Mouse (Mus musculus): ENCODE data around the gene Bet1l. TPM values are rescaled to one million over a fixed set of nuclear protein-coding genes. Genes with fewer than 3 reads are reported as not detected.
"Not testable (repeated sequence)": the region's sequence is repeated elsewhere in the genome, so short reads cannot be mapped to it uniquely, and the experiment has no call there.

The Bet1l gene
- total RNA-seq (2017), result 13.8 and 24.0 TPM in 2 replicates

- peak; percentile 16 for ATAC-seq (replicated peaks; ENCODE audit: low read depth, poor library complexity, severe bottlenecking)
Observed at GRCm38 (mm10) chr7:140857550-140858505, at the start of gene Bet1l. Gene Bet1l, minus strand, starts transcription at chr7:140857577.

- ATAC-seq (replicated peaks; ENCODE audit: low read depth, poor library complexity, severe bottlenecking), result no peak
Observed at GRCm38 (mm10) chr7:140907131-140907530, 49.8 kb upstream of the Bet1l start.

DNA sequence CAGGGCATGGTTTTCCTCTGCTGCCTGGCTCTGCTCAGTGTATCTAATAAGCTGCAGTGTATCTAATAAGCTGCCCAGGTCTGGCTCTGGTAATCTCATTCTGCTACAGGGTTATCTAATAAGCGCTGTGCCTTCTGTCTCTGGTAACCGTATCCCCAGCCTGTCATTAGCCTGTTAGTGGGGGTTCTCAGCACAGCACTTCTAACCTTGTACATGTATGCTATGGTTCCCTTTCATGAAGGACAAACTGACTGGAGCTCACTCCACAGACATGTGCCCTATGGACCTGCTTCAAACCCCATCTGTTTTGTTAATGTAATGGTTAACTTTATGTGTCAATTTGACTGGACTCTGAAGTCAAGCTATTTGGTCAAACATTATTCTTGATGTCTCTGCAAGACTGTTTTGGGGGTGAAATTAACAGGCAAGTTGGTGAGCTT, 48.3 kb upstream of the Bet1l start:
- ATAC-seq (replicated peaks; ENCODE audit: low read depth, poor library complexity, severe bottlenecking), result no peak

DNA sequence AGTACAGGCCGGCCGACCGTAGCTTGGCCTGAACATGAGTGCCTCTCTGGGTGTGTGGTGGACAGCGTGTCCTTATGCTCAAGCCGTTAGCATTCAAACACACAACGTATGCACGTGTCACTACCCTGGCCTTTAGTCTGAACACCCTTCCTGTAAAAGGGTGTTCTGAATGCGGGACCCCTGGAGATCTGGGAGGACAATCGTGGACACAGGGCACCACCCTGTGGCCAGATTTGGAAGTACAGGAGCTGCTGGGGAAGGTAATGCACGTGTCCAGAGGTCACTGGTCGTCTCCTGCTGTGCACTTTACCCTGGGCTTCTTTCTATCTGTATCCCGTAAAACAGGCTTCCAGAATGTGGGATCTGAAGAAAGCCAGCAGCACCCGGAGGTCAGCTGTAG, 45.8 kb upstream of the Bet1l start:
- ATAC-seq (replicated peaks; ENCODE audit: low read depth, poor library complexity, severe bottlenecking), result peak; percentile 86

GRCm38 (mm10) chr7:140902036-140902875, 44.9 kb upstream of the Bet1l start:
- no peak for ATAC-seq (replicated peaks; ENCODE audit: low read depth, poor library complexity, severe bottlenecking)

GRCm38 (mm10) chr7:140900220-140900619, 42.8 kb upstream of the Bet1l start, which contains the start of gene Cox8b:
Gene Cox8b, minus strand, starts transcription at chr7:140900446.
- no peak for ATAC-seq (replicated peaks; ENCODE audit: low read depth, poor library complexity, severe bottlenecking)

GRCm38 (mm10) chr7:140899121-140899520, 41.7 kb upstream of the Bet1l start:
- ATAC-seq (replicated peaks; ENCODE audit: low read depth, poor library complexity, severe bottlenecking), result no peak

DNA sequence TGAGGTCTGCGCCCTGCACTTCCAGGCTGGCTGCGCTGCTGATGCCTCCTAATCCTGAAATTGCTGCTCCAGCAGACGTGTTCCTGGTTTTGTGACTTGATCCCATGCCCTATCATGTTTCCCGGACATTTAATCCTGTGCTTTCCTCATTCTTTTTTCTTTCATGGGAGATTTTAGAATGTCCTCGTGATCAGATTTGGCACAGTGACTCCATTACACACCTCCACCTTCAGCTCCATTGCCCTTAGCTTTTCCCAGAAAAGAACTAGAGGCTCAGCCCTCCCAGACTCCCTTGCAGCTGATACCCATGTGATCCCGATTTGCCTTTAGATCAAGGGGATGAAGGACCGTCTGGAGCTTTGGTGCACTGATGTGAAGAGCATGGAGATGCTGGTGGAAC, 40.5 kb upstream of the Bet1l start:
- ATAC-seq (replicated peaks; ENCODE audit: low read depth, poor library complexity, severe bottlenecking), result no peak

GRCm38 (mm10) chr7:140894611-140895010, 37.2 kb upstream of the Bet1l start:
- ATAC-seq (replicated peaks; ENCODE audit: low read depth, poor library complexity, severe bottlenecking), result no peak

DNA sequence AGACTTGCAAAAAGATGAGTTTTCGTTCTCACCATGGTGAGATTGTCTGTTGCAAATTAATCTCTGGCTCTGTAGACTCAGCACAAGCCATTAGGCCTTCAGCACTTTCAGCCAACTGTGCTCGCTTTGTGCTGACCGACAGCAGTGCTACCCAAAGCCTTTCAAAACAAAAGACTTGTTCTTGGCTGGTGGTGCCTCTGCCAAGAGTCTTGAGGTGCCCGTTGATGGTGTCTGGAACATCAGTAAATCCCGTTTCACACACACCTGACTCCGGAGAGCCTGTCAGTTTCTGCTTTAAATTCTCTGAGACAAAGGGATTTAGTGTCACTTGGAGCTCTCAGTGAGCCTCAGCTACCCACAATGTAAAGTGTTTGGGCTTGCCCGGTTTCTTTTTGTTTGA, 36.7 kb upstream of the Bet1l start:
- ATAC-seq (replicated peaks; ENCODE audit: low read depth, poor library complexity, severe bottlenecking), result no peak

- ATAC-seq (replicated peaks; ENCODE audit: low read depth, poor library complexity, severe bottlenecking), result not testable (repeated sequence)
Observed at GRCm38 (mm10) chr7:140890636-140891035, 33.3 kb upstream of the Bet1l start.

- ATAC-seq (replicated peaks; ENCODE audit: low read depth, poor library complexity, severe bottlenecking), result peak; percentile 2; the same call in 1 of the 2 replicates
Observed at GRCm38 (mm10) chr7:140882469-140882803, 25.1 kb upstream of the Bet1l start.

GRCm38 (mm10) chr7:140881696-140882468, 24.5 kb upstream of the Bet1l start, which contains the start of the genes Psmd13 and Sirt3:
Gene Psmd13, plus strand, starts transcription at chr7:140881968.
Gene Sirt3, minus strand, starts transcription at chr7:140882309.
- ATAC-seq (replicated peaks; ENCODE audit: low read depth, poor library complexity, severe bottlenecking), result peak; percentile 73

DNA sequence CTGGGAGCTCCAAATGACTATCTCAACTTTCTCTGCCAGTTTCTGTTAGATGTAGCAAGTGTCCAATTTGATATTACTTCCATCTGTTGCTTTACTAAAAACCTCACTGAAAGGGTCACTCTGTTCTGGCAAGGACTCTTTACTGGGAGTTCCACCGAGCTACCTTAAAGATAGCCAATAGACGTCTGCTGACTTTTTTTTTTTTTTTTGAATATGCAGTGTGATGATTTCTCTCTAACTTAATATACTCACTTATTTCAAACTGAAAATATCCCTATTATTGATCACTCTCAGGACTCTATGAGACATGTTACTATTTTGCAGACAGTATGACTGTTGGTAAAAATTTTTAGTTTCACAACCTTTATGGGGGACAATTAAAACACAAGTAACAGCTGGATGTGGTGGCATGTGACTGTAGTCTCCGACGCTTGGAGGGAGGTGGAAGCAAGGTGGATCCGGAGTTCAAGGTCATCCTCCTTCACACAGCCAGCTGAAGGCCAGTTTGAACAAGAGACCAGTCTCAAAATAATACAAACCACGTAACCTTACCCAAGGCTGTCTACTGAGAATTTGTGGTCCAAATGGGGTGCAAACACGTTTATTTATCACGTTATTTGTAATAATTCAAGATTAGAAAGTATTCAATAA, 23.6 kb upstream of the Bet1l start:
- no peak for ATAC-seq (replicated peaks; ENCODE audit: low read depth, poor library complexity, severe bottlenecking)

DNA sequence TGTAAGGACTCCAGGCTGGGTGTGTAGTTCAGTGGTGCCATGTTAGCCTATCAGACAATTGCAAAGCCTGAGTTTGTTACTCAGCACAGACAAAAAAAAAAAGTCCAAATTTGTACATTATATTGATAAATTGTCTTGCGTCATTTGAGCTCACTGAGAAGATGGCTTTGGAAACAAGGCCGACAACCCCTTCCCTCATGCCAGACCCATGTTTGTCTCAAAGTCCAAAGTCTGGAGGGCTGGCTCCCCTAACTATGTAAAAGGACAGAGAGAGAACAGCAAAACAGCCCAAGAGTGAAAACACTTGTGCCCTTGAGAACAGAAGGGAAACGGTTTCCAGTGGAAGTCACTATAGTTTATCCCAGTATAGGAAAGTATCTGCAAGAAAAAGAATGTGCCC, 23.0 kb upstream of the Bet1l start:
- ATAC-seq (replicated peaks; ENCODE audit: low read depth, poor library complexity, severe bottlenecking), result no peak

- ATAC-seq (replicated peaks; ENCODE audit: low read depth, poor library complexity, severe bottlenecking), result peak; percentile 46
Observed at GRCm38 (mm10) chr7:140879355-140879754, 22.0 kb upstream of the Bet1l start.

DNA sequence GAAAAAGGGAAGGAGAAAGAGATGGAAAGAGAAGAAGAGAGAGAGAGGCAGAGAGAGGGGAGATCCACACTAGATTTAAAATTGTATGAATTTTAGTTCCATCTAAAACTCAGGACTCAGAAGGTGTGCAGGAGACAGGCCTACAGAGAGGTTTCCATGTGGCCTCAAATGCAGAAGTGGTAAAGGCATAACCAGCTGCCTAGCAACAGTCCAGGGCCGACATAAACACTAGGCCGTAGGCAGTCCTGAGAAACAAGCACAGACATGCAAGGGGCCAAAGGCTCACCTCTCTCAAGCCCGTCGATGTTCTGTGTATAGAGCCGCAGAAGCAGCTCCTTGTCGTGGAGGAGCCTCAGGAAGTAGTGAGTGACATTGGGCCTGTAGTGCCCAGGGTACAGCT, 20.0 kb upstream of the Bet1l start:
- peak; percentile 39 for ATAC-seq (replicated peaks; ENCODE audit: low read depth, poor library complexity, severe bottlenecking)

- ATAC-seq (replicated peaks; ENCODE audit: low read depth, poor library complexity, severe bottlenecking), result peak; percentile 90
Observed at GRCm38 (mm10) chr7:140874224-140874623, 16.8 kb upstream of the Bet1l start.

GRCm38 (mm10) chr7:140864761-140865160, 7.4 kb upstream of the Bet1l start:
- no peak for ATAC-seq (replicated peaks; ENCODE audit: low read depth, poor library complexity, severe bottlenecking)

All from common myeloid progenitor, adult 5-6 weeks (primary cell).